Mouse (Mus musculus) E14TG2a.4 (cell line): ENCODE results near the gene Podn.
A peak's percentile ranks its signal among the peaks of the same experiment; 100 is the strongest.

Experiments used
- H3K27me3 ChIP-seq: 2 replicates; pipeline ENCODE4 v1.6.1; 2014; ENCODE audit warnings: low read length, control low read depth; ENCODE audit not compliant: insufficient read depth
- H3K36me3 ChIP-seq: 2 replicates; pipeline ENCODE4 v1.6.1; 2014; ENCODE audit warnings: low read length, control low read depth; ENCODE audit not compliant: insufficient read depth
- H3K4me1 ChIP-seq: replicated peaks from 2 replicates; pipeline ENCODE4 v1.6.1; 2014; ENCODE audit warnings: low read depth, low read length, control low read depth
- H3K4me3 ChIP-seq: replicated peaks from 2 replicates; pipeline ENCODE4 v1.5.1; 2014; ENCODE audit warnings: mild to moderate bottlenecking, low read length
- H3K9me3 ChIP-seq: 2 replicates; pipeline ENCODE4 v1.6.1; 2014; ENCODE audit warnings: low read length, control low read depth
- CTCF ChIP-seq: conservative IDR thresholded peaks from 2 replicates; pipeline ENCODE4 v1.5.1; 2014; ENCODE audit warnings: low read length
- NANOG ChIP-seq: IDR thresholded peaks from 2 replicates; pipeline ENCODE4 v1.6.1; 2014; ENCODE audit warnings: borderline replicate concordance, low read length, mixed read lengths
- POU5F1 ChIP-seq: IDR thresholded peaks from 2 replicates; pipeline ENCODE4 v1.6.1; 2014; ENCODE audit warnings: low read length, borderline replicate concordance

Podn gene

DNA sequence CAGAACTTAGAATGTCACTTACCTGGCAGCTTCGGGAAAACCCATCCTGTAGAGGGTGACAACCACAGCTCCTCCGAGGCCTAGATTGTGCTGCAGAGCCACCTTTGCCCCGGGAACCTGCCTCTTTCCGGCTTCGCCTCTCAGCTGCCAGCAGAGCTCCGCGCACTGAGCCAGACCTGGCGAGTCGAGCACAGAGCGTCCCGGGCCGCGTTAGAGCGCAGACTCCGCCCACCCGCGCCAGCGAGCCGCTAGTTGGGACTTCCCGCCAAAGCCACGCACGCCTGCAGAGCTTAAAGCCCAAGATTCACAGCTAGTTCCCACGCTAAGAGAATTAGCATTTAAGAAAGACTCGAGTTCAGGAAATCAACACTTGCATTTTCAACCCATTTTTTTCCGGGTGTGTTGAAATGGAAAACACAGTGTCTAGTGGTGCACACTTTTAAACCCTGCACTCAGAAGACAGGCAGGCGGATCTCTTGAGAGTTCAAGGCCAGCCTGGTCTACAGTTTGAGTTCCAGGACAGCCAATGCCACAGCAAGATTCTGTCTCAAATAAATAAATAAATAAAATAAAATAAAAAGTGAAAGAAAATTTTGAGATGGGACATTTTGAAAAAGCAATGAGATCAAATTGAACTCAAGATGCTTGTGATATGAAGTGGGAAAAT, 24.9 kb downstream of the Podn start:
- Histone ChIP-seq H3K4me3 (peak overlapping the region; percentile 75), H3K36me3 (peaks cover 29% of the 10 kb centered on the region), H3K9me3 (no peaks in the 10 kb centered on the region), H3K27me3 (no peaks in the 10 kb centered on the region), H3K4me1 (peaks cover 20% of the 10 kb centered on the region)
- TF ChIP-seq NANOG (no peak), CTCF (no peak), POU5F1 (no peak)

DNA sequence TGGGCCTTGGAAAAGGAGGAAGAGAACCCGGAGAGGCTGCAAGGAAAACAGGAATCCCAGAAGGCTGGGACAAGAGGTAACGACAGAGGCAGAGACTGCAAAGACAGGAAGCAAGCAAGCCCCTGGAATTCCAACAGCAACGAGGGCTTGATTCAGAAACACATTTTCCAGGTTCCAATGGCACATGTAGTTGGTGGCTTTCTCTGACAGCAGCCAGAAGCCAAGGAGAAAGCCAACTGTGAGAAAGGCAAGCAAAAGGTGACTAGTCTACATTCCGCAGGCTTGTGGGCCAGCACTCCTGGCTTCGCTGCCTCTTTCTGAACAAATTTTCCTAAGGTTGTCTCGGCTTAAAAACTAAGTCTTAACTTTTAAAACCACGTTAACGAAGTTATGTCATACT, 25.5 kb downstream of the Podn start:
- Histone ChIP-seq H3K4me1 (peaks cover 20% of the 10 kb centered on the region), H3K9me3 (no peaks in the 10 kb centered on the region), H3K27me3 (no peaks in the 10 kb centered on the region), H3K4me3 (peak overlapping the region; percentile 75), H3K36me3 (peaks cover 34% of the 10 kb centered on the region)
- TF ChIP-seq CTCF = no peak
- TF ChIP-seq NANOG = no peak
- TF ChIP-seq POU5F1 = no peak

DNA sequence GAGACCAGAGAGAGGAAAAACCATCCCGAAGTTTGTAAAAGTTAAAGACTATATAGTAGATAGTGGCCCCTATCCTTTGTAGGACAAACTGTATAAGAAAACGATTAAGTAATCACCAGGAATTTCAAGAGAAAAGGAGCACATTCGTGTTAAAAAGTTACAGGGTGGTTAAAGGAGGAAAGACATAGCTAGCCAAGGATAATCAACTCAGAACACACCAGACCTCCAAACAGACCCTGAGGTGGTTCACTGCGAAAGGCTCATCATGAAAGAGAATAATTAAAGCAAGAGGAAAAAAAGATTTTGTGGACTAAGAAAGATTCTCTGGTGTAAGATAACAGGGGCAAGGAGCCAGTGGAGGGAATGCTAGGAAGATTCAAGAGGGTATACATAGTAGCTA, 26.0 kb downstream of the Podn start:
- peaks cover 37% of the 10 kb centered on the region for H3K36me3 ChIP-seq
- TF ChIP-seq NANOG (no peak), CTCF (no peak), POU5F1 (no peak)
- H3K9me3 ChIP-seq = no peaks in the 10 kb centered on the region
- no peaks in the 10 kb centered on the region for H3K27me3 ChIP-seq
- peaks cover 22% of the 10 kb centered on the region for H3K4me1 ChIP-seq
- peak overlapping the region; percentile 75 for H3K4me3 ChIP-seq

DNA sequence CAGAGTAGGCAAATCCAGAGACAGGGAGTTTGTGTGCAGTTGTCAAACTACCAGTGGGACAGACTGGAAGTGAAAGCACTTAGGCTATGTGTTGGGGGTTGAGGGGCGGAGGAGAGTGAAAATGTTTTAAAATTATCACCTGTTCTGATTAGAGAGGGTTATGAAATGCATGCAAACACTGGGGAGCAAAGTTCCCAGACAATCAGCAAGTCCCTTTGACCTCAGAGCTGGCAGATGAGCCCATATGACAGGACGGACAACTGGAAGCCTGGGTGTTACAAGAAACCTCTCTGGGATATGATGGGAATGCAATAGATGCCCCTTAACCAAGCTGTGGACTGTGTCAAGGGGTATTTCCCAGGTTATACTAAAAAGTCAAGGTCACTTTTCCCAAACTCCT, 28.2 kb downstream of the Podn start:
- no peak for TF ChIP-seq CTCF
- TF ChIP-seq POU5F1 = no peak
- TF ChIP-seq NANOG = no peak
- Histone ChIP-seq H3K9me3 (no peaks in the 10 kb centered on the region), H3K4me1 (peaks cover 24% of the 10 kb centered on the region), H3K27me3 (no peaks in the 10 kb centered on the region), H3K4me3 (no peak overlapping the region), H3K36me3 (peaks cover 44% of the 10 kb centered on the region)

DNA sequence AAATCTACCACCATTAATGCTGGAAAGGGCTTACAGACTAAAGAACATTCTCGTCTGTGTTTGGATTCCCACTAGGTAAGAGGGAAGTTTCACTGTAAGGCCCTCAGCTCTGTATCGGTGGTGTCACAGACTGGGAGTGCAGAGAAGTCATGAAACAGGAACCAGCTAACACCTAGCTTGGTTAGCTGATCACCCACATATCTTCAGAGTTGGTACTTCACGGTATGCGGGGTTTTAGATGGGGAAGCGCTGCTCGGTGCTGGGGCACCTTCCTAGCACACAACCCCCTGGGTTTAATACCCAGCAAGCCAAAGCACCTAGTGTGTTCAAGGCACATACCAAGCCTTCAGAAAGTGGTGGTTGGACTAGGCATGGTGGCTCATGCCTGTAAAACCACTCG, 29.0 kb downstream of the Podn start:
- peaks cover 24% of the 10 kb centered on the region for H3K4me1 ChIP-seq
- H3K36me3 ChIP-seq = peaks cover 48% of the 10 kb centered on the region
- TF ChIP-seq POU5F1 (no peak), NANOG (no peak), CTCF (no peak)
- no peaks in the 10 kb centered on the region for H3K9me3 ChIP-seq
- no peaks in the 10 kb centered on the region for H3K27me3 ChIP-seq
- no peak overlapping the region for H3K4me3 ChIP-seq

DNA sequence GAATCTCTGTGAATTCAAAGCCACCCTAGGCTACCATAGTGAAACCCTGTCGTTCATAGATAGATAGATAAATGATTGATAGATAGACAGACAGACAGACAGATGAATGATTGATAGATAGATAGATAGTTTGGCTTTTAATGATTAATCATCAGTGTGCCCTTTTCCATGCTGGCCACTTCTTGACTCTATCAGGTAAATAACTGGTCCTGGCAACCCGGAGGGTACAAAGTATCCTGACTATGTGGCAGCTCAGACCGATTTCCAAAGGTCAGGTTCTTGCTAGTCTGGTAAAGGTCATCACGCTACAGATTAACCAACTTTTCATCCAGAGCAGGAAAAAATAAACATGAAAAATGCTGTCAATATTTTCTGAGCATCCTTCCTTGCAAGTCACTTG, 29.7 kb downstream of the Podn start:
- Histone ChIP-seq H3K4me1 (peaks cover 19% of the 10 kb centered on the region), H3K4me3 (no peak overlapping the region), H3K36me3 (peaks cover 50% of the 10 kb centered on the region), H3K27me3 (no peaks in the 10 kb centered on the region), H3K9me3 (no peaks in the 10 kb centered on the region)
- no peak for TF ChIP-seq CTCF
- TF ChIP-seq NANOG = no peak
- TF ChIP-seq POU5F1 = no peak

DNA sequence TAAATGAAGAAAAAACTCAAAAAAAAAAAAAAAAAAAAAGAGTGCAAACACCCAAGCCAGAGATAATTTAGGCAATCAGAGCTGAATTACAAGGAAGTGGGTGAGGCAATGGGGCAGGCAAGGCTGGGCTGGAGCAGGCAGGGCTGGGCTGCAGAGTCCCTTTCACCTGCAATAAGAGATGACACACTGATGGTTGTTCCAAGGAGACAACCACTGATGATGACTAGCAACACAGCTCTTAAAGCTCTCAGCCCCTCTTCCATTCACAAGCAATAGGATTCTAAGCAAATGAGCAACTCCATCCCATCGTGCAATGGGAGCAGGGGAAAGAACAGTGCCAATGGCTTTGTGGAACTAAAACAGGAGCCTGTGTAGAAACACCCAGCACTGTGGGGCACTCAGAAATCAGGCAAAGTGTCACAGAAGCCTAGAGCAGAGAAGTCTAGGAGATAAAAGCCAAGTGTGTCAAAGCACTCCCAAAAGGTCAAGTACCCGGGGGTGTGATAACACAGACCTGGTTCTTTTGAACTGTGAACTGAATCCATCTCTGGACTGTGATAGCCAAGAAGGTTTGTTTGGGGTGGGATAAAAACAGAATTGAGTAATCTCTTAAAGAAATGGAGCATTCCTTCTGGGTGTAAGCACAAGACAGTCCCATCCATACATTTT, 30.9 kb downstream of the Podn start:
- Histone ChIP-seq H3K36me3 (peaks cover 56% of the 10 kb centered on the region), H3K27me3 (no peaks in the 10 kb centered on the region), H3K4me1 (peaks cover 20% of the 10 kb centered on the region), H3K4me3 (no peak overlapping the region), H3K9me3 (no peaks in the 10 kb centered on the region)
- no peak for TF ChIP-seq CTCF
- TF ChIP-seq POU5F1 = no peak
- no peak for TF ChIP-seq NANOG

DNA sequence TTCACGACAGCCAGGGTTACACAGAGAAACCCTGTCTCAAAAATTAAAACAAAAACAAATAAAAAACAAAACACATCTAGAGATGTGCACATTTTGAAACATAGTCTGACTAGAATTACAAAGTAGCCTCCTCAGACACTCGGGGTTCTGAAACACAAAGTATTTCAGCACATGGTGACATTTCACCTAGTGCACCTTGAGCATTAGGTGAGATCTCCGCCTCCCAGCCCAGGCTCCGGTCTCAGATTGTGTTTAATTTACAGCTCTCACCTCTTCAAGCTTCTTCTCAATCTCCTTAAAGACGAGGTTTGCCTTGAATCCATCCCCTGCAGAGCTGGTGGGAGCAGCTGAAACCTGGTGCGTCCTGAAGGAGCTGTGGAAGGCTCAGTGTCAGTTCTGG, 32.6 kb downstream of the Podn start:
- no peak overlapping the region for H3K4me3 ChIP-seq
- H3K9me3 ChIP-seq = no peaks in the 10 kb centered on the region
- TF ChIP-seq NANOG (no peak), CTCF (no peak), POU5F1 (no peak)
- peaks cover 59% of the 10 kb centered on the region for H3K36me3 ChIP-seq
- H3K27me3 ChIP-seq = no peaks in the 10 kb centered on the region
- H3K4me1 ChIP-seq = peaks cover 24% of the 10 kb centered on the region
